Mouse (Mus musculus) retina, adult 2 months (tissue): ENCODE results near the gene Pla2g5.

Source experiments
- DNase-seq: peaks from one replicate; pipeline ENCODE4 v3.0.0-alpha.2; 2012; ENCODE audit warnings: low read depth, low spot score

Gene Pla2g5

DNA sequence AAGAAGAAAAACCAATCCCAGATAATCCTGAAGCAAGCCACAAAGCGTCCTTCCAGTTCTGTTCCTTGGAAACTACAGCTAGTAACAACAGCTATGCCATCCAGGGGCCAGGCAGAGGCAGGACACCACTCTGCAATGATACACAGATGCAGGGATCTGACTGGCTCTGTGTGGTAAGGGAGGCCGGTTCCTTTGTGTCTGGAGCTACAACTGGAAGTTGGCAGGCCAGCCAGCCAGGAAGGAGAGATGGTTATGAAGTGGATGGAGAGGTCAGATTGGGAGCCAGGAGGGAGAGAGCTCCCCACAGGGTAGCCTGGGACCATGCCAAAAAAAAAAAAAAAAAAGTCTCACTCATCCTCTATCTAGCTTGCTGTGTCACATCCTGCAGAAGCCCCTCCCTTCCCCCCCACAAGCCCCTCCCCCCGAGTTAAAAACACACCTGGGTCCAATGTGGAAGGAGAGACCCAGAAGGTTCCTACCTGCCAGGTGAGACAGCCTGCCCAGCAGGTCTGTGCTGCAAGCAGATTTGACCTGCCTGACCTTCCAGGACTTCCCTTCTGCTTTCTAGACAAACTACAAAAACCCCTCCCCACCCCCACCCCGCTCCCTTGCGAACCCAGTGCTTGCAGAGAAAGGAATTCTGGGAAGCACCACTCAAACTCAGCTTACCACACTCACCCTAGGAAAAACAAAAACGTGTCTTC lies 66.6 kb downstream of the Pla2g5 start:
- no peak for DNase-seq

DNA sequence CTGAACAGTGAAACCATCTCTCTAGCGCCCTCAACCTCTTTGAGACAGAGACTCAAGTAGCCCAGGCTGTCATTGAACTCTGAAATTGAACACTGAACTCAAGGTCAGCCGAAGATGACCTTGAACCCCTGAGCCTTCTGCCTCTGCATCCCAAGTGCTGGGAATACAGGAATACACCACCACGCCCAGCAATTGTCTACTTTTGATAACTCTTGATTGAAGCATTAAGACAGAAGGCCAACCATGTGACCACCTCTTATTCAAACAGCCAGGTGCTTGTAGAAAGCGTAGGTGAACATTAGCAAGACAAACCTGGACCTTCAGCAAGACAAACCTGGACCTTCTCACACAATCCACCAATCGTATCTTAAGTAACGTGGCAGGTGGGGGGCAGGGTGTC lies 68.9 kb downstream of the Pla2g5 start:
- DNase-seq = no peak

DNA sequence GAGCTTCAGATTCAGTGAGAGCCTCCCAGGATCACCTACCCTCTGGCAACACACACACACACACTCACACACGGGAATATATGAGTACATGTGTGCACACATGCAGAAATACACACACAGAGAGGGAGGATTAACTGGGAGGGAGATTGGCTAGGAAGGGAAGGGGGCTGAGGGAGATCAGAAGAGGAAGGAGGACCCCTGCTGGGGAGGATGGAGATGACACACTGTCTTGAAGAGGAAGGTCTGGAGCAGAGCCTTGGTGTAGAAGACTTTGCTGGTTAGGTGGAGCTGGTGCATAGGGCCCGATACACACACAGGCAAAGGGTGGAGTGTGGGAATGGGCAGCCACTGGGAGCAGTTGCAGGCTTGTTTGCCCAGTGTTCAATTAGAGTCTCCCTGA lies 70.0 kb downstream of the Pla2g5 start:
- no peak for DNase-seq

DNA sequence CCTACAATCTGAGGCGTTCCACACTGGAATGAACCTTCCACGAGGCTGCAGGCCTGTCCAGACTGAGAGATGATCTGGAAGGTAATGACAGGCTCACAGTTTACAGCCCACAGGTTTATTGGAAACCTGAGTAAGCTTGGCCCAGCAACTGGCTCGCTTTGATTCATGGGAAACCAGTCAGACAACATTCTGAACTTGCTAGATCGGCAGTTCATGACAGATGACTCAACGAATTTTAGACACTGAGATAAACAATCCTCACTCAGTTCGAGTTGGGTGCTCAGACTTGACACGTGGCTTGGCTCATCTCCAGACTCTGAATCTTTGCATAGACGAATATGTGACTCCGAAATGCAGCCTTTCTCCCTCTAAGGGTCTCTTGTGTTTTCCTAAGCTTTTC lies 70.7 kb downstream of the Pla2g5 start:
- DNase-seq = no peak

DNA sequence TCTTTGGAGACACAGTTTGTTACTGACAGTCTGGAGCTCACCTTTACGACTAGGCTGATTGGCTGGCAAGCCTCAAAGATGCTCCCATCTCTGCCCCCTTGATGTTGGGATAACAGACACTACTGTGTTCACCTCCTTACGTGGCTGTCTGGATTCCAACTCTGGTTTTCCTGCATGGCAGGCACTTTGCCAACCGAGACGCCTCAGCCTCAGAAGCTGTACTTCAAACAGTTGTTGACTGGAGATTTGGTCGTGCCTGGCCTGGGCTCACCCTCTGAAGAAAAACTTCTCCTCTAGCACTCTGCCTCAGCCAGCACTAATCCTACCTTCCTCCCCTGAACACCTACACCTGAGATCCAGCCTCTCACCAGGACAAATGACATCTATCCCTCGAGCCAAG lies 71.8 kb downstream of the Pla2g5 start:
- DNase-seq = no peak

DNA sequence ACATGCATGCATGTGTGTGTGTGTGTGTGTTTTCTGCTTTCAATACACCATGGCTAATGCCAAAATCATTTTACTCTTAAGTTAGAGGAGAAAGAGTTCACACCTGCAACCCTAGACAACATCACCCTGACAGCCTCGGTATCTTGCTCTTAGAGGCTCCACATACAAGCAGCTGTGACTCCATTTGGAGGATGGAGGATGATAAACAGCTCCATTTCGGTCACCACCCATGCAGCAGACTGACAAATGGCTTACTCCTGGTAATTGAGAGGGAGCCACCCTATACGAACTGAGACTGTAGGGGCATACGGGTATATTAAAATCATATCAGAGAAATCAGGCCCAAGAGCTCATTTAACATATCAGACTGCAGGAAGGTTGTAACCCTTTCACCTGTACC lies 74.9 kb downstream of the Pla2g5 start:
- no peak for DNase-seq

DNA sequence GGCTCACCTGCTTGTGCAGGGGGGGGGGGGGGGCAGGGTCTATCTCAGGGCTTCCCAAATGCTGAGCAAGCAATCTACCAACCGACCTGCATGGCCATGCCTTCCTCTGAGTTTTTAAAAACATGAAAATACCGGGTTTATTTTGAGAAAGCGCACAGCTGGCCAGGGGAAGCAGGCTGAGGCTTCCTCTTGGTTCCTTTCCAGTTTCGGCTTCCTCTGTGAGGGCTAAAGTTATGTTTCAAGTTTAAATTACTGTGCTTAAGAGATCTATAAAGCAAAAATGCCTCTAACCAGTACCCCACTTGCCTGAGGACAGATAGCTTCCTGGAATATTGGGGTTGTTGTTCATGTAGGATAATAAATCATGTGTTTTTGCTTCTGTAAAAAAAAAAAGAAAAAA lies 77.1 kb downstream of the Pla2g5 start:
- no peak for DNase-seq

DNA sequence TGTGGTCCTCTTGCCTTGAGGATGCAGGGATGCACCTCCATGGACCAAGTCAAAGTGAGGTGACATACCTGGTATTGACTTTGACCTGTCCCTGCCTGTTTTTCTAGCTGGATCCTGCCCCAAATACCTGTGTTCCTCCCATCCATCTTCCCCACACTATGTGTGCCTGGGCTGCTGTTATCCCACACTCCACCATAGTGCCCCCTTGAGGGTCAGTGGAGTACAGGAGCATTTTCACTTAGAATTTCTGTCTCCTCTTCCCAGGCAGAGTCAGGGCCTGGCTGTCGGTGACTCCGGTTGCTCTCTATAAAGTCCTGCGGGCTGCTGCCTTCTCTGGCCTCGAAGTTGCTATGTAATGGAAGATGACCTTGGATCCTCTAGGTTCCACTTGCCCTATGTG lies 77.6 kb downstream of the Pla2g5 start:
- DNase-seq = no peak

DNA sequence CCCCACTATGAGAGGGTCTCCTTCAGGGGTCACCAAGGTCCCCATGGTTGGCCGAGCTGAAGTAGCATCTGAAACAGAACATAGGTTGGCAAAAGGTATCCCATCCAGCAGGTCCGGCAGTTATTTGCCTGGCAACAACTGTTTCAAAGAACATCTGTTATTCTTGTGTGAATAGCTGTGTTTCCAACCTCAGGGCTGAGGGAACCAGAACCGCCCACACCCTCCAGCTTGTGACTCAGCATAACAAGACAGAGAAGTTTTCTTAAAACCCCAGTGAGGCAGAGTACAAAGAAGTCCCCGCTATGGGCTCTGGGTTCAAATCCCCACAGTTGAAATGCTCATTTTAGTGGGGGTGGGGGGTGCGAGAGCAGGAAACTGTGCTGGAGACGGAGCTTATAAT lies 81.2 kb downstream of the Pla2g5 start:
- no peak for DNase-seq

DNA sequence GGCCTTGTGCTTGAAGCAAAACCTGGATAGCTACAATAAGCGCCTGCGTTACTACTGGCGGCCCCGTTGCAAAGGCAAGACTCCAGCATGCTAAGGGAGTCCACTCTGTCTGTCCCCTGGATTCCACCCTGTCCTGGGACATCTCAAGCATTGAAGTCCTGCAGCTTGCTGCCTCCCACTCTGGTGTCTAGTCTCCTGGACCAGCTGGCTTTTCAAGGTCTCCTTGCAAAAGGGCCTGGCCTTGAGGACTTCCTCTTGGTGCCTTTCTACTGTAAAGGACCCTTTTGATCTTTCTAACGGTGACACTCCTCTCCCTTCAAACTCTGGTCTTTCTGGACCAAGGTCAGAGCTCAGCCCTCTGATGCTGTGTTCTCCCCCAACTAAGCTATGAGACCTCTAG lies 83.0 kb downstream of the Pla2g5 start:
- DNase-seq = no peak

DNA sequence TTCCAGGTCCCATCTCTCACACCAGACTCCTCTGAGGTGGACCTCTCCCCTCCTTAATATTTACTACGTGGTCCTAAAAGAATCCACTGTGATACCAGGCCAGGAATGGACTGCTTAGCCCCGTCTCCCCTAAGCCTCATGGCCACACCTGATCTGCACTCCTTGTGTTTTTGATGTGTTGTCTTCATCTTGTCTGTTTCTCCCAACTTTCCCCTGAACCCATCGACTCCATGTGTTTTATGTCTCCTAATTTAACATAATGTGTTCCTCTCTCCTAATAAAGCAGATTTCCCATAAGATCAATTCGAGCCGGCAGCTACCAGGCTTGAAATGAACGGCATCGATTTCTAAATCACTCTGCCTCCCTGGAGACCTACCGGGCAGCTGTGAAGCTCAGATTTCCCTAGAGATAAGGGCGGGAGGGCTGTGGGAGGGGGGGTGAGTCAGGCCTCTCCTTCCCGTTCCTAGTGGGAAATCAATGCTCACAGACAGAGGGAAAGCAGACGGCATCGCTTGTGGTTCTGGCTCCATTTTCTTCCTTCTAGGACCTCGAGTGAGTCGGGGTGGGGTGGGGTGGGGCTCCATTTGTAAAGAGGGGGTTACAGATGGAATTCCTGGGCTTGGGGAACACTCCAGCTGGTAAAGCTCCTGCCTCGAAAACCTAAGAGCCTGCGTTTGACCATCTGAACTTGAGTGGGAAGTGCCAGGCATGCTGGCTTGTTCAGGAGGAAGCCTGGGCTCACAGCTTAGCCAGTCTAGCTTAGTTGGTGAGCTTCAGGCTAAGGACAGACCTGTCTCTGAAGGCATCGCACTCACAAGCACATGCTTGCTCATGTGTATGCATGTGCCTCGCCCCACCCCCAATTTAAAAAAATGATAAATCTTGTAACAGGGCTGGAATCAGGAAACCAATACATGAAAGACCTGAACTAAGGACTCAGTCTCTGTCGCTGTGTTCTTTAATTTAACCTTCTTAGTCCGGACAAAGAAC lies 85.6 kb downstream of the Pla2g5 start:
- no peak for DNase-seq

DNA sequence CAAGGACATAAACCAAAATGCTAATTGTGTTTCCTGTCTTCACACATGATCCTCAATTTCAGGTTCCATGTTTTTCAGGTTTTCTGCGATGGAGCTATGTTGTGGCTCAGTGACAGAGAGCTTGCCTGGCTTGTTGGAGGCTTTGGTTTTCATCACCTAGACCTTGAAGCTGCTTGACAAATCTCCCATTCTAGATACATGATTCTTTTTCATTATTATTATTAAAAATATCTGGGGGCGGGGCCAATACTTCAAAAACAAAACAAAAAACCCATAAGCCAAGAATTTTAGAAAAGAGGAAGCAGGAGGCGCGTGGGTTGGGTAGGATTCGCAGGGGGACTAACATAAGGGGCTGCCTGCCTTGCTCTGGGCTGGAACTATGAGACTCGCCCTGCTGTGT lies 87.8 kb downstream of the Pla2g5 start, which contains the start of gene Pla2g2d:
Gene Pla2g2d (plus strand): TSS at position 301 of the 400 bp plus-strand sequence.
- no peak for DNase-seq

DNA sequence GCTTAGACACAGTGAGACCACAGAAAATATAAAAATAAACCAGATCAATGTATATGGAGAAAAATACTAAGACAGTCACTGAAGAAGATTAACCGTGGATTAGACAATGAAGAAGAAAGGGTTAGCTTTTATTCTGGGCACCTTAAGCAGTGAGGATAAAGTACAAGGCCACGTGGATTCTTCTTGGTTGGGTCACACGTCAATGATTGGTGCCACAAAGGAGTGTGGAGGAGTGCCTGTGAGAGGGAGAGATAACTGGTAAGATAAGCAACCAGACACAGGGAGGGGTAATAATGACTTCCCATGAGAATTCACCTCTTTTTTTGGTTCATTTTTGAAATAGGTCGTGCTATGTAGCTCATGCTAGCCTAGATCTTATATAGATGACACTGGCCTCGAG lies 90.9 kb downstream of the Pla2g5 start:
- DNase-seq = no peak

DNA sequence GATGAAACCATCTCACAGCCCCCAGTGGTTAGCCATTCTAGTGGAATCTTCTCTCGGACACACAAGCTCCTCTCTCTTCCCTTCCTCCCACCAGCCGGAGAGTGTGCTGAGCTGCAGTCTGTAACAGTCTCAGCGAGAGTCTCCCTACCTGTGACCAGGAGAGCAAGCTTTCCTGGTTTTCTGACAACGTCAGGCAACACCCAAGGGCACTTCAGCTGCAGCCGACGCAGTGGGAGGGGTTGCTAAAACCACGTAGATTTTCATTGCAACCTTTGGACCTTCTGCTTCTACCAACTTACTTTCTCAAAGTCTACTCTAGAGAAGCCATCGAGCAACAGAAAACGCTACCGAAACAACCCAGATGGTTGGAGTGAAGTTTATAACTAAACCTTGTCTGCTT lies 91.3 kb downstream of the Pla2g5 start:
- no peak for DNase-seq

DNA sequence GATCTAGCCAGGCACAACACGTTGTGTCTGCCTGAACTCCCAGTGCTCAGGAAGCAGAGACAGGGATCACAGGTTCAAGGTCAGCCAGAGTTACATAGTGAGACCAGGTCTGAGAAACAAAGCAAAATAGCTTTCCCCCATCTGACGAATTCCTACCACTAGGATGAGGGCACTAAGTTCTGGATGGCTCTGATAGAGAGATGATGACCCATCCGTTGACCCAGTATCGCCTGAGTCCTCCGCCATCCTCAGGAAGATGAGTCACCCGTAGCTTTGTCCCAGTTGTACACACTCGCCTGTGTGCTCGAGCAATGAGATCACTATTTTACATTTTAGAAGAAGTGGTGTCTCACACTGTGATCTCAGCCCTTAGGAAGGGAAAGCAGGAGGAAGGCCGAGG lies 101.0 kb downstream of the Pla2g5 start:
- no peak for DNase-seq

DNA sequence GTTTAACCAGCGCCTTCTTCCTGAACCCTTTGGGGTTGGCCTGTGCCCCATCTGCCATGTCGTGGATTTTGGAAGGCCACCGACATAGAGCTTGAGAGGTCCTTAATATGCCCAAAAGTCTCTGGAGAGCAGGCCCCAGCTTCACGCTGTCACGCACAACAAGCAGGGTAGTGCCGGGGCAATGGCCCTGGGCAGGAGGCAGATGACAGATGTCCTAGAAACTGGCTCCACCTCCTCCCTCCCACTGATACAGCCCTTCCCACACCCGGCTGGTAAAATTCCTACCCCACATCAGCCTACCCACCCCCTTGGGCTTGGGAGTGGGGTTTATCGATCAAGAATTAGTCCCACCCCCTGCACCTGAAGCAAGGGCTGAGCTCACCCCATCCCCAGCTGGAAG lies 105.9 kb downstream of the Pla2g5 start, which contains the start of gene Pla2g2f:
Gene Pla2g2f (minus strand): TSS at position 211 of the 400 bp plus-strand sequence.
- DNase-seq = no peak

DNA sequence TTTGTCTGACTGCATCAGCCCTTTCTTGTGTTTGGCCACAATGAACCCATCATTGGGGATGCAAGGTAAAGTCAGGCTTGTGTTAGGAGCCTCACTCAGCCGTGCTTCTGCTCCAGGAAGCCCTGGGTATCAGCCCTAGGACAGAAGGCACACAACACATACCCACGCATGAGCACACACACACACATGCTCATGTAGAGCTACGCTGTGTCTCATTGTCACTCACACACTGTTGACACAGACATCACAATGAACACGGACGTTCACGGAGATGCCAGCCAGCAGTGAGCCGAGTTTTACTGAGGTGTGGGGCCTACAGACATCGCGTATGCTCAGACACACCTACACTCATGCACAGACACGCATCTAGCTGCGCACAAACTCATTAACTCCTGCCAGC lies 107.3 kb downstream of the Pla2g5 start:
- no peak for DNase-seq

DNA sequence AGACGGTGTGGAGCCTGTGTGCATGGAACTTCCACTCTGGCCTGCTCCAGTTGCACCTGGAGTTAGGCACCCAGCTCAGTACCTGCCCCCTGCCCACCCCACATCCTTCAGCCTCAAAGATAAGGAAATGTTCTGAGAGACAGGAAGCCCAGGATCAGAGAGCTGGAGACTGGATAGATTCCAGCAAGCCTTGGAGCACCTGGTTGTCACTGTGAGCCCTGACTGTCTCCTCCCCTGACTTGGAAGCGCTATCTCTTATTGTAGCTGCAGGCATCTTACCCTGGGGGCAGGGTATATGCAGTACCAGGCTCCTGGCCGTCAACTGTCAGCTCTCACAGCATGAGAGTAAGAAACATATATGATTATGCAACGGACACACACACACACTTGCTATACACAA lies 107.8 kb downstream of the Pla2g5 start:
- no peak for DNase-seq

DNA sequence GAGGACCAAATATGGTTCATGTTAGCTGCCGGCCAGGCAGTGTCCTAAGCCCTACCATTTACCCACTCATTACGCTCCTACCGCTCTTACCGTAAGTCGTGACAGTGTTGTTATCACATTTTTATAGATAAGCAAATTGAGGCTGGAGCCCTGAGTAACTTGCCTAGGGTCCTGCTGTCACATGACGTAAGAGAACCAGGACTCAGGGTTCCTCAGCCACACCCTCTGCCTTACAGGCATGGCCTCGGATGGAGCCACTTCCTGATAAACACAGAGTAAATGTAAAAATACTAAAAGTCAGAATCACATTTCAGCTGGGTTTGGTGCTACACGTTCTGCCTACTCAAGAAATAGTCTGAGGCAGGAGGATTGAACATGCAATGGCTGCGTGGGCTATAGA lies 108.8 kb downstream of the Pla2g5 start:
- DNase-seq = no peak

DNA sequence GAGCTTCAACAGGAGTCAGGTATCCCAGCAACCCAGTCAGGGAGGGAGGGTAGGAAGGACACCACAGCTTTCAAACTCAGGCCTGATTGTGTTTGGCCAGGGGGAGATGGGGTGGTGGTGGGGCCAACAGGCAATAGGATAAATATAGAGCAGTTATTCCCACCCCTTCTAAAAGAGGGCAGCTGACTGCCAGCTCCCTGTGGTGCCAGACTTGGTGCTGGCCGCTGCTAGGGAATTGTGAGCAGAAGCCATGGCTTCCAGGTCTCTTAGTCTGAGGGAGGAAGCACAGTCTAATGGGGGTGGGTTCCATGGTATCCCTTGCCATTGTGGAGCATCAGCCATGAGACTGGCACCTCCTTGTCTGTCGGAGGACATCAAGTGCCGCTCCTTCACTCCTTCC lies 109.7 kb downstream of the Pla2g5 start:
- DNase-seq = no peak

DNA sequence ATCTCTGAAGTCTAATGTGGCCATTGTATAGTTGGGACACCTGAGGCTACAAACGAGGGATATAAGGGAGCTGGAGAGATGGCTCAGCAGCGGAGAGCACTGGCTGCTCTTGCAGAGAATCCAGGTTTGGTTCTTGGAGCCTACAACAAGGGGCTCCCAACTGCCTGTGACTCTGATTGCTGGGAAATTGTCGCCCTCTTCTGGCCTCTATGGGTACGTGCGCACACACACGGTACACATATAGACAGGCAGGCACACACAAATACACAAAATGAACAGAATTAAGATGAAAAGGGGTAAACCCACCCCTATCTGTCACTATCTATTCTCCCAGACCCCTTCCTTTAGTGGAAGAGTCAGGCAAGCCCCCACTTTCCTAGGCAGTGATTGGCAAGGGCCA lies 110.7 kb downstream of the Pla2g5 start:
- no peak for DNase-seq
